Mouse (Mus musculus): ENCODE measurements around the gene Abcg4. TPM values are rescaled to one million over a fixed set of nuclear protein-coding genes. Genes with fewer than 3 reads are reported as not detected.
"Not testable (repeated sequence)": the region's sequence is repeated elsewhere in the genome, so short reads cannot be mapped to it uniquely, and the experiment has no call there.

Abcg4 gene
- total RNA-seq, 2 experiments from 2014 or later: 1.3 to 1.7 TPM

- ATAC-seq (ENCODE audit: poor library complexity, severe bottlenecking): peak; percentile 87
Measured at GRCm38 (mm10) chr9:44319887-44320798, 31.7 kb upstream of the Abcg4 start, which contains the start of gene C2cd2l. C2cd2l (minus strand) TSS chr9:44320285.

- 0 out of 2 replicates have a peak, but pooled peaks have one; percentile 3 for ATAC-seq (ENCODE audit: poor library complexity, severe bottlenecking)
Measured at GRCm38 (mm10) chr9:44319105-44319886, 30.9 kb upstream of the Abcg4 start.

GRCm38 (mm10) chr9:44318826-44319095 lies 30.3 kb upstream of the Abcg4 start:
- ATAC-seq (ENCODE audit: poor library complexity, severe bottlenecking): no peak

DNA sequence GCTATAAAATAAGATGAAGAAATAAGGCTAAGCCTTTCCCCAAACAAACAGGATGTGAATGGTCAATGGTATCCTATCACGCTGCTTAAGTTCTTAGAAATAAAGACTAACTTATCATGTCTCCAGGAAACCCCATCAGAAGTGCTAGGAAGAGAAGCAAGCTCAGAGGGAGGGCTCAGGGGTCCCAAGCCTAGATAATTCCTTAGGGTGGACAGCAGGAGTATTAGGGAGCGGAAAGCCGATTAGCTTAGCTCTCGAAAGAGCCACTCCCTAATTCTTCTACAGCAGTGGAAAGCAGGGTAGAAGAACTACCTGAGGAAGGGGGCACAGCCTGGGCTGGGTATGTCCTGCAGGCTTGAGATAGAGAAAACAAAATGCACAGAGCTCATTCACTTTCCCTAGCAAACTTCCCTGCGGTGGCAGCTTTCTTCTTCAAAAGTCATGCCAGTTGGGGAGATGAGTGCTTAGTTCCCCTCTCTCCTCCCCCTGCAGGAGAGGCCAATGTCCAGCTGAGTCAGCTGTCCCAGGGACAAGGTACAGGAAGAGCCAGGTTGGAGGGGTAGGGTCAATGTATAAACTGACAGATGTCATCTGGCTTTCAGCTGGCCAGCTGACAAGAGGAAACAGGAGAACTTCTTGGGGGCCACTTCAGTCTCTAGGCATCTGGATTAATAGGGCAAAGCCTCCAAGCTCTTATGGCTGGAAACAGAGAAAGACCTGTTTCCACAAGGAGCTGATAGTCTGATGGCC lies 29.8 kb upstream of the Abcg4 start:
- ATAC-seq (ENCODE audit: poor library complexity, severe bottlenecking): no peak

DNA sequence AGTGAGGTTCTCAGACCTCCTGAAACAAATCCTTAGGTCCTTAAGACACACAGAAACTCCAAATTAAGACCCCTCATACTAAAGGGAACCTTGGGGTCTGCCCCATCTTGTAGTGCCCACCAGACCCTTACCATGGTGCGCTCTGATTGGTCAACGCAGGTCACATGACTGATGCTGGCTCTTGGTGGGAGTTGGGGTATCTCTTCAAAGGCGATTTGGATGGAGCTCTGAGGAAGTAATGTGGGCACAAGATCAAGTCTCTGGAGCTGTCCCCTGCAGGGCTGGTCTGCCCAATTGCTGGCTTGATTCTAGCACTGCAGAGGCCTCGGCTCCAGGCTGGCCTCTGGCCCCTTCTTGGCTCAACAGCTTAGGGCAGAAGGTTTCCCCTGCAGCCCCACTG lies 29.0 kb upstream of the Abcg4 start:
- no peak for ATAC-seq (ENCODE audit: poor library complexity, severe bottlenecking)

DNA sequence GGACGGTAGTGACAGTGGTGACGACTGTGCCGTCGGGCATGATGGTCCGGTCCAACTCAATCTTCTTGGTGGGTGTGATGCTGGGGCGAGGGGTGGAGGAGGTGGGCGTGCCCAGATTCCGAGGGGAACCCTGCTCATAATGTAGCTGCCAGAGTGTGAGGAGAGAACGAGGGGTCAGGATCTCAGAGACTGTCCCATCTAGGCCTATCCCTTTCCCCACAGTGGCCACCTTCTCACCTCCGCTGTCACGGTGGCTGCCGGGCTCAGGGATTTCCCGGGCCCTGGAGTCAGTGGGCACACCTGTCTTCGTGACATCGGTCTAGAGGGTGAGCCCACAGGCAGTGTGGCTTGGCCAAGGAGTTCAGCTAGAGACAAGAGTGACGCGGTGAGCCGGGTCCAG lies 26.5 kb upstream of the Abcg4 start:
- no peak for ATAC-seq (ENCODE audit: poor library complexity, severe bottlenecking)

DNA sequence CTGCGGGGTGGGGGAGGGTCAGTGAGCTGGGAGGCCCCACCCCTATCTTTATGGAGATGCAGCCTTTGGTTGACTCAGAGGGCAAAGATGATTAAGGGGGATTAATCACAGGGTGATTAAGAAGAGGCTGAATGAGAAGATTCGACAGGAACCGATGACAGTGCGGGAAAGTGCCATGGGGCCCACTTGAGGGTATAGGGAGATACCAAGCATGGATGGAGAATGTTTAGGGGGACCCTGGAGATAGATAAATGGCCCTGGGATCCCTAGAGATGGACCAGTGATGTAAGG lies 25.8 kb upstream of the Abcg4 start:
- ATAC-seq (ENCODE audit: poor library complexity, severe bottlenecking): no peak

- no peak for ATAC-seq (ENCODE audit: poor library complexity, severe bottlenecking)
Measured at GRCm38 (mm10) chr9:44313476-44314256, 25.3 kb upstream of the Abcg4 start.

DNA sequence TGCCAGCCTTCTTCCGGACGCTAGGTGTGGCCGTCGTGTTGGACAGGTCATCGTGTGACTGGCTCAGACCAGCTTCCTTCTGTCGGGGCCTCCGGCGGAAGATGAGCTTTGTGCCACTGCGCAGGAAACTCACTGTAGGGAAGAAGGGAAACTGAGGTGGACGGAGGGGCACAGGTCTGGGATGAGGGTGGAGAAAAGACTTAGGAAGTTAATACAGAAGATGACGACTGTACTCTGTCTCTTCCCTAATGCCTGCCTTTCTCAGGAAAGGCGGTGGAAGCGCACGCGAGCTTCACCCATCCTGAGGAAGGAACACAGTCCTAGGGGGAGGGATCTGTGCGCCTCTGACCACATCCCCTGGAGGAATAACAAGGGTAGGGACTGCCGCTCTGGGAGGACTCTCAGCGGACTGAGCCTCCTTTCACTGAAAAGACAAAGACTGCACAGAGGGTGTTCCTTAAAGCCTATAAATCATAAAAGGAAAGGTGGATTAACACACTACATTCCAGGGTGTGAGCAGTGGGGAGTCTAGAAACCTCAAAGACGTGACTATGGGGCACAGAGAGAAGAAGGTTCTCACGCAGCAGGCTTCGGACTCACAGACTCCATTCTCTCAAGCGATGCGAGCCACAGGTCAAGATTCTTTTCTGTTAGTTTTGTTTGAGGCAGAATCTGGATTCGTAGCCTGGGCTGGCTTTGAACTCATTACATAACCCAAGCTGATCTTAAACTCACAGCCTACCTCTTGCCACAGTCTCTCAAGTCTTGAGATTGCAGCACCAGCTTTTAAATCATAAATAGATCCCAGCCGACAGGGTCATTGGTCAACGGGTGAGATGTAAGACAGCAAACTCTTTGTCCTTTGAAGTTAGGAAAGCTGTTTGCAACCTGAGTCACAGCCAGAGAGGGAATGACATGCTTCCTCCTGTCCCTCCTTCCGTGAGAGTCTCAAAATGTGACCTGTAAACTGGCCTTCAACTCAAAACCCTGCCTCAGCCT lies 23.0 kb upstream of the Abcg4 start:
- no peak for ATAC-seq (ENCODE audit: poor library complexity, severe bottlenecking)

GRCm38 (mm10) chr9:44310750-44311135 lies 22.3 kb upstream of the Abcg4 start:
- no peak for ATAC-seq (ENCODE audit: poor library complexity, severe bottlenecking)

DNA sequence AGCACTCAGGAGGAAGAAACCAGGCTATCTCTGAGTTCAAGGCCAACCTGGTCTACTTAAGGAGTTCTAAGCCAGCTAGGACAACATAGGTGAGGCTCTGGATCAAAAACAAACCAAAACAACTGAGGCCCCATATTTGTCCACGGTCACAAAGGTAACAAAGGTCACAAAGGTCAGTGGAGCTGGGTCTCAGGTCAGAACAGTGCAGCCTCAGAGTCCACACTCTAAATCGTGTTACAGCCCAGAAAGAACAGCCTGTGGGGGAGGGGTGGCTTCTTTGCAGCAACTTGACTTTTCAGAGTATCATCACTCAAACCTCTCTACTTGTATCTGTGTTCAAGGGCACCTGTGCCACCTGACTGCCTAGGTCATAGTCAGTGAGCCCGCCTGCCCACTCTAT lies 21.3 kb upstream of the Abcg4 start:
- ATAC-seq (ENCODE audit: poor library complexity, severe bottlenecking): no peak

GRCm38 (mm10) chr9:44307248-44307647 lies 18.8 kb upstream of the Abcg4 start:
- ATAC-seq (ENCODE audit: poor library complexity, severe bottlenecking): no peak

GRCm38 (mm10) chr9:44306532-44306931 lies 18.1 kb upstream of the Abcg4 start:
- ATAC-seq (ENCODE audit: poor library complexity, severe bottlenecking): no peak

DNA sequence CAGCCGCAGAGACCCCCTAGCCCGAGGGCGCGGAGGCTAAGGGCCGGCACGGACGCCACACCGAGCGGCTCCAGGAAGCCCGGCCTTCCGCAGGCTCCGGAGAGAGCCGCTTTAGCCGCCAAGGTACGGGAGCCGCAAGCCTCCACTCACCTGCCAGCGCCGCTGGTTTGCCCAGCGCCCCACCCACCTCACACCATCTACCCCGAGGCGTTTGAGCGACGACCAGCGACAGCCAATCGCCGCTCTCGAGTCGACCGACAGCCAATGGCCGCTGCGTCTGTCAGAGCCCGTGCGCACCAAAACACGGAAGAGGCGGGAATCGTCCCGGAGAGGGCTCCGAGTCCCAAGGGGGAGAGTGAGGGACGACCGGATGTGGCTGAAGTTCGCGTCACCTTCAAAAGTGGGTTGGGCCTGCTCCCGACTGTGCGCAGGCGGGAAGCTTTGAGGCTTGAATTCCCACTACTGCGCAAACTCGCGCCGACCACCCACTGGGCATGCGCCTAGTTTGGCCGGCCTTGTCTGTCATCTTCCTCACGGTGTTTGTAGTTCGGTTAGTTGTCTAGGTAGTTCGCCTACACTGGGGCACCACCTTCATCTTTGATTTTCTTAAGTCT lies 17.2 kb upstream of the Abcg4 start, which contains the start of gene Hinfp:
Gene Hinfp (minus strand): TSS at position 206 of the 614 bp plus-strand sequence.
- peak; percentile 99 for ATAC-seq (ENCODE audit: poor library complexity, severe bottlenecking)

- not testable (repeated sequence) for ATAC-seq (ENCODE audit: poor library complexity, severe bottlenecking)
Measured at GRCm38 (mm10) chr9:44300001-44300400, 11.6 kb upstream of the Abcg4 start.

GRCm38 (mm10) chr9:44292490-44292889 lies 4.1 kb upstream of the Abcg4 start:
- ATAC-seq (ENCODE audit: poor library complexity, severe bottlenecking): peak; percentile 72

DNA sequence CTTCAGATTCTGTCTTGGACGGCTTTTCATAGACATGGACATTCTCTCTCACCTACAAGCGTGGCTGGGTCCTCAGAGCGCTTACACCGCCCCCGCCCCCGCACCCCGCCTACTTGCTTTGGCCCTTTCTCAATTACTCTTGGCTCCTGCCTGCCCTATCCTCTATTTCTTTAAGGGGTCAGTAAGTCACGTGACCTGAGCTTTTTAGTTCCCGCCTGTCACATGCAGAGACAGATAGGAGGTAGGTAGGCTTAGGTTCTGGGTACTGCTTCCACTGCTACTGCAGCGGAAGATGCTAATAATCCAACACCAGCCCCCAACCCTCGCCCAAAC lies 510 bp upstream of the Abcg4 start:
- no peak for ATAC-seq (ENCODE audit: poor library complexity, severe bottlenecking)

DNA sequence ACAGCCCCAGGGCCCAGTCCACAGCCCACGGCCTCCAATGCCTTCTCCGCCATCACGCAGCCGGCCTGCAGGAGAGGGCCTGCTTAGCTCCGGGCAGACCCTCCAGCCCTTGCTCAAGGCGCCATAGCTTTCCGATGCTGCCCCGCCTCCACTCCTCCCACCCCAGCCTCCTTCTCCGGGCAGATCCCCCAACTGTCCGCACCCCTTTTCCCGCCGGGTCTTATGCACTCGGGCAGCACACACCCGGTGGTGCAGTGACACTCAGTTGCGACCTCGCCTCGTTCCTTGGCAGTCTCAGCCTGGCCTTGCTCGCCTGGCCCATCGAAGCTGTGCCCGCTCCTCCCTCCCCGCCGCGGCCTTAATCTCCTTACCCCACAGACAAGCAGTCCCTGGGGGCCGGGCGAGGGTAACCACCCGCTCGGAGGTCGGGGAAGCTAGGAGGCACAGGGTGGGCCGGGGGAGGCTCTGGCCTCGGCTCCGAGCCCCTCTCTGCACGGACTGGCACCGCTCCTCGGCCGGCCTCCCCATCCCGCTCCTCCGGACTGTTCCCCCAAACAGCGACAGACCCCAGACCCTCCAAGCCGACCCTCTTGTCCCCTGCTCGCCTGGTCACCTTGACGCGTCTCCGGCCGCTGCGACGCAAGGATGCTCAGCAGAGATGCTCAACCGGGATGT lies 877 bp downstream of the Abcg4 start:
- ATAC-seq (ENCODE audit: poor library complexity, severe bottlenecking): peak; percentile 25; the same call in 1 of the 2 replicates
